Mouse (Mus musculus): ENCODE data around the gene Asrgl1.

DNA sequence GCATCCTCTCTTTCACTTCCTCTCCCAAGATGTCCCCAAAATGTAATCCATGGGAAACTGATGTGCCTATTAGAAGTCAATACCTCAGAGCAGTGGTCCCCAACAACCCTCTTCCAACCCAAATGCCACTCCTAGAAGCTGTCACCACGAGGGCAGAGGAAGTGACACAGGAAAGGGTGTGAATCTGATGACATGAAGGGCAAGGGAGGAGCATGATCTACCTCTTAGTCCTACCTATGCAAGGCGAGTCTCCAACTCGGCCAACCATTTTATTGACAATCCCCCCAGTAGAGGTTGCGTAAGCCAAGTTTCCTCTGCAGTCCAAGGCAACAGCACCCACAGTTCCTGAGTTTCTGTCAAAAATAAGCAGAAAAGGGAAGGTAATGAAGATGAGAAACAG, 19.2 kb downstream of the Asrgl1 start:
- TF ChIP-seq GATA1 (IDR thresholded peaks at IDR 0.05; ENCODE audit: low read length), result no peak
- no peak for TF ChIP-seq TAL1 (IDR thresholded peaks at IDR 0.05; ENCODE audit: low read length)

Data from erythroblast, embryonic 14.5 days (primary cell).